Mouse (Mus musculus) stomach, postnatal 0 days (tissue): ENCODE measurements around the gene Cbr1. TPM values are rescaled to one million over a fixed set of nuclear protein-coding genes. Genes with fewer than 3 reads are reported as not detected.

Experiments
- ATAC-seq: fragments of 200-750 bp; cut with Nextera tagmentation; 2 replicates; pipeline ENCODE4 v1.8.0; 2017; ENCODE audit not compliant: low FRiP score, low TSS enrichment
- DNase-seq: peaks from one replicate; pipeline ENCODE4 v3.0.0-alpha.2; 2016; ENCODE audit warnings: low spot score
- H3K27ac ChIP-seq: fragments of 300-500 bp; sonication (generic); replicated peaks from 2 replicates; pipeline ENCODE4 v1.5.1; 2014; ENCODE audit warnings: mild to moderate bottlenecking, control low read depth
- H3K27me3 ChIP-seq: fragments of 300-500 bp; sonication (generic); 2 replicates; pipeline ENCODE4 v1.6.1; 2014; ENCODE audit warnings: low read length; ENCODE audit not compliant: control insufficient read depth, insufficient read depth
- H3K36me3 ChIP-seq: fragments of 300-500 bp; sonication (generic); 2 replicates; pipeline ENCODE4 v1.6.1; 2014; ENCODE audit warnings: low read length, mixed read lengths; ENCODE audit not compliant: control insufficient read depth, insufficient read depth
- H3K4me1 ChIP-seq: fragments of 300-500 bp; sonication (generic); replicated peaks from 2 replicates; pipeline ENCODE4 v1.6.1; 2014; ENCODE audit warnings: antibody characterized with exemption; ENCODE audit not compliant: control insufficient read depth, insufficient read depth
- H3K4me2 ChIP-seq: fragments of 300-500 bp; sonication (generic); replicated peaks from 2 replicates; pipeline ENCODE4 v1.6.1; 2014; ENCODE audit warnings: low read depth, mild to moderate bottlenecking, control low read depth, moderate library complexity
- H3K4me3 ChIP-seq: fragments of 300-500 bp; sonication (generic); 2 replicates; pipeline ENCODE4 v1.5.1; 2014; ENCODE audit warnings: low read depth, low read length, control low read depth
- H3K9ac ChIP-seq: fragments of 300-500 bp; sonication (generic); 2 replicates; pipeline ENCODE4 v1.6.1; 2014; ENCODE audit warnings: mild to moderate bottlenecking, low read length, control low read depth, mixed read lengths
- H3K9me3 ChIP-seq: fragments of 300-500 bp; sonication (generic); 2 replicates; pipeline ENCODE4 v1.6.1; 2016; ENCODE audit warnings: low read length; ENCODE audit not compliant: control insufficient read depth
- CTCF ChIP-seq: IDR thresholded peaks from 2 replicates; pipeline ENCODE4 v1.5.1; 2016; ENCODE audit warnings: antibody characterized with exemption, low read depth, mild to moderate bottlenecking, moderate library complexity
- EP300 ChIP-seq: optimal IDR thresholded peaks from 2 replicates; pipeline ENCODE3; 2016; ENCODE audit warnings: antibody characterized with exemption
- WGBS: fragments of 180-500 bp; shearing (Covaris S2); extraction: QIAGEN DNeasy Blood & Tissue Kit; methylation state at CpG from one replicate; pipeline ENCODE4 v1.1.7; 2014; 5-methylcytosine and 5-hydroxymethylcytosine counted together
- polyA plus RNA-seq: library from polyadenylated mRNA; unstranded; fragments of >200 nt; fragmentation: Nextera tagmentation; extraction: Ambion mirVana; gene quantifications from 2 replicates; pipeline ENCODE4 v1.2.1, GENCODE M21; 2015

Cbr1 gene
- polyA plus RNA-seq, 1 experiment from 2014 or later = 411 TPM

DNA sequence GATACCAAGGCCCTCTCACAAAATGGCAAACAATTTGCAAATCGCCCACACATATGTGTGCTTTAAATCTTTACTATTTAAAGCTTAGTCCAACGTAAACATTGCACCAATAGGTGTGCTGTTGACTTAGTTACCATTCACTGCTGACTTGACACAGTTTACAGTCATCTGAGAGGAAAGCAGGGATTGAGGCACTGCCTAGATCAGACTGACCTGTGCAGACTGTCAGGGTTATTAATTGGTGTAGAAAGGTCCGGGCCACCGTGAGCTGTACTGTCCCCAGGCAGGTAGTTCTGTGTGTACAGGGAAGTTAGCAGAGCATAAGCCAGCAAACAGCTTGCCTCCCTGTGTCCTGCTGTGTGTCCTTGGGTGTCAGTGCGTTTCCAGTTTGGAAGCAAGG, 30.1 kb upstream of the Cbr1 start:
- Histone ChIP-seq H3K4me3 (no peak overlapping the region), H3K4me1 (no peaks in the 10 kb centered on the region), H3K36me3 (no peaks in the 10 kb centered on the region), H3K9ac (no peak overlapping the region), H3K4me2 (no peak overlapping the region), H3K27ac (peak overlapping the region; percentile 35), H3K27me3 (no peaks in the 10 kb centered on the region), H3K9me3 (no peaks in the 10 kb centered on the region)
- WGBS = 57% methylated on average over 5 of the region's 5 CpGs
- TF ChIP-seq EP300 (no peak), CTCF (no peak)
- peak; percentile 40 for DNase-seq
- peak; percentile 72 for ATAC-seq

DNA sequence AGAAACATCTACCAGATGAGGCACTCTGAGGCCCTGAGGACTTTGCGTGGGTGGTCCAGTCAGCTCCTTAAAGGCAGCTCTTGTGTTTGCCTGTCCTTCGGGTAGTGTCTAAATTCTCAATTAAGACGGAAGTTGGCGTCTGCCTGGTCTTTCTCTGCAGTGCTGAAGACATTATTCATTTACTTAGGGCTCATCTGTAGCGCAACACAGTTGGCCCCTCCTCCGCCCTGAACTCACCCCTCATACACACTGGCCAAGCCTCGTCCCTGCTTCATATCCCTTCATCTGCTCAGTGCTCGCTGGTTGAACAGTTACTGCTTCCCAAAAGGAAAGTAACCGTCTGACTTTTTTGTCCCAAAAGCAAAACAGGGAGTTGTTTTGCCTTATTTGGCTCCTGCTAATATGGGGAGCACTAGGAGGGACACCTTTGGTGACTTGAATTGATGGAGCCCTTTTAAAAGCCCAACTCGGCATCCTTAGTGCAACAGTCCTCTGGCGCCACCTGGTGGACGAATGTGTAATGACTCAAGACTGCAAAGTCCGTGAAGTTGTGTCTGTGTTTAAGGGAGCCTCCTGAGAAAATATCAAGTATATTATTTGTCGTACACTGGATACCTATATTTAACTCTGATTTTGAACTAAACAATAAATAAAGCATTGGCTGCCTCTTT, 29.1 kb upstream of the Cbr1 start:
- Histone ChIP-seq H3K27me3 (no peaks in the 10 kb centered on the region), H3K9ac (no peak overlapping the region), H3K27ac (no peak overlapping the region), H3K36me3 (no peaks in the 10 kb centered on the region), H3K4me3 (no peak overlapping the region), H3K9me3 (no peaks in the 10 kb centered on the region), H3K4me2 (0 out of 2 replicates have a peak overlapping the region, but pooled peaks have one; percentile 3), H3K4me1 (no peaks in the 10 kb centered on the region)
- peak; percentile 35 for ATAC-seq
- peak; percentile 87 for DNase-seq
- 19% methylated on average over 14 of the region's 14 CpGs for WGBS
- TF ChIP-seq CTCF (peak; percentile 99), EP300 (no peak)

DNA sequence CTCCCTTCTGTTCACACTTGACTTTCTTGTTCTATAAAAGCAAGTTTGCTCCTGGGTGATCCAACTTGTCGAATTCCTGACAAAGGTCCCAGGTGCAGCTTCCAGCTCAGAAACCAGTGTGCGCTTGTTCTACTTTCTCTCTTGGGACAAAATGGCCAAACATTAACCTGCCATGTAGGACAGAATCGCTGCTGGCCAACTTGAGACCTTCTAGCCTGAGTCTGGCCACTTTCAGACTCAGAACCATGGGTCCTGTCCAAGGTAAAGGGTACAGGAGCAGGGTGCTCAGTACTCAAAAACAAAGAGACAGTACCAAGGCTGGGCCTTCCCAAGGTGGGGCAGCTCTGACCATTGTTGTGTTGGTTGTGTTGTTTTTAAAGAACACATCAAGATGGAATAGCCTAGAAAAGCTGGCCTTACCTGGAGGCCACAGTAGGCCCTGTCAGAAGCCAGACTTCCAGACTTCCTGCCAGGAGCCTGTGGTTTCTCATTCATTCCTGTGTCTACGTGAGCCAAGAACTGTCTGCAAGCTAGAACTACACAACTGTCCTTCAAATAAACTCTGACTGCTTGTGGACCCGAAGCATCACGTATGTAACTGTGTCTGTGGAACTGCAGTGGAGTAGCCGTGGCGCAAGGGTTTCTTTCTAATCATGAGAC, 27.2 kb upstream of the Cbr1 start:
- Histone ChIP-seq H3K36me3 (no peaks in the 10 kb centered on the region), H3K4me1 (no peaks in the 10 kb centered on the region), H3K4me2 (no peak overlapping the region), H3K27ac (no peak overlapping the region), H3K27me3 (no peaks in the 10 kb centered on the region), H3K9ac (no peak overlapping the region), H3K4me3 (no peak overlapping the region), H3K9me3 (no peaks in the 10 kb centered on the region)
- DNase-seq = no peak
- ATAC-seq = no peak; the same call in 1 of the 2 replicates
- TF ChIP-seq CTCF (no peak), EP300 (no peak)
- 81% methylated on average over 8 of the region's 8 CpGs for WGBS

DNA sequence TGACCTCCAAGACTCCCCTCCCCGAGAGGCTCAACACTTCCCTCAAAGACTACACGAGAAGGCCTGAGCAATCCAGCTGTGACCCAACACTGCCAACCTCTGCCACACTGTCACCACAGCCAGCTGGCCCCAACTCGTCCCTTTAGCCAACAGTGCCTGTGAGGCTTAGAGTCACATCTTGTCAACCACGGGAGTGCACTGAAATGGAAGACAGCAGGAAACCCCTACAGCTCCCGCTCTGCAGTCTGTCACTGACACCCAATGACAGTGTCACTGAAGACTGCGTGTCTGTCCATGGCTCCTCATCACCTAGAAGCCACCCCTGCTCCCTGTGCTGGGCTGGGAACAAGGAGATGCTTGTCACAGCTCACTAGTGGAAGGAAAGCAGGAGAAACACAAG, 24.5 kb upstream of the Cbr1 start:
- no peak for ATAC-seq

DNA sequence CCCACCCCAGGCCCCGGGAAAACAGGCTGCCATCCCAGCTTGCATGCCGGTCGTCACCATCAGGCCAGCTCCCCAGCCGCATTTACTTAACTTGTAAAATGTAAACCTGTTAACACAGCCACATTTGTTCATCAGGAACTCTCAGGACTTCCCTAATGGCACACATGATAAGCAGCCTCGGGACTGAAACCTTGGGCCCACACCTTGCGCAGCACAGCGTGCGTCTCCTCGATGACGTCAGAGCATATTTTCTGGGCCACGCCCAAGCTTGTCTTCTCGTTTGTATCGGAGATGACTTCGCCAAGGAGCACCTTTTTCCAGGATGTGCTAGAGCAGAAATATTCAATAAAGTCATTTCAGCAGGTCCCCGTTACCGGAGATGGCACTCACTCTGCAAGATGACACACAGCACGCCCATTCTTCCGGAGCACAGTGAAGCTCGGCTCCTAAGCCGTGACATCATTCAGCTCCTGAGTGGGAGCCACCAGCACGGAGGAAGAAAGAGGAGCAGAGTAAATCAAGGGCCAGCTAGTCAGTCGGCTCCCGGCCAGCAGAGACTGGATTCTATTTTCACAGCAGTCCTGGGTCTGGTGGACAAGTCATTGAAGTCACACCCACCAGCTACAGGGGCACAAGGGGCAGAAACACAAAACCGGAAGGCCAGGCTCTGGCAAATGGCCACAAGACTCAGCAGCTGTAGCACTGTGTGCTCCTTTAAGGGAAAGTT, 20.5 kb upstream of the Cbr1 start:
- H3K9ac ChIP-seq = no peak overlapping the region
- no peaks in the 10 kb centered on the region for H3K36me3 ChIP-seq
- TF ChIP-seq CTCF (no peak), EP300 (no peak)
- 74% methylated on average over 24 of the region's 24 CpGs for WGBS
- no peak overlapping the region for H3K4me2 ChIP-seq
- DNase-seq = peak; percentile 78
- peak overlapping the region; percentile 71 for H3K27ac ChIP-seq
- no peak overlapping the region for H3K4me3 ChIP-seq
- ATAC-seq = peak; percentile 84
- H3K4me1 ChIP-seq = no peaks in the 10 kb centered on the region; the same call in 1 of the 2 replicates
- H3K27me3 ChIP-seq = no peaks in the 10 kb centered on the region
- H3K9me3 ChIP-seq = no peaks in the 10 kb centered on the region

More for the DNA sequence above, 24.5 kb upstream of the Cbr1 start:
- no peak overlapping the region for H3K27ac ChIP-seq
- no peak for DNase-seq
- H3K4me1 ChIP-seq = no peaks in the 10 kb centered on the region
- H3K36me3 ChIP-seq = no peaks in the 10 kb centered on the region
- no peak overlapping the region for H3K4me2 ChIP-seq
- no peak overlapping the region for H3K4me3 ChIP-seq
- no peak for TF ChIP-seq EP300
- TF ChIP-seq CTCF = no peak
- H3K9me3 ChIP-seq = no peaks in the 10 kb centered on the region
- H3K27me3 ChIP-seq = no peaks in the 10 kb centered on the region
- 70% methylated on average over 6 of the region's 6 CpGs for WGBS
- H3K9ac ChIP-seq = no peak overlapping the region
